Mouse (Mus musculus) spleen, adult 18-20 months (tissue): Measurements from ENCODE around the gene Tex26.

Experiments
- DNase-seq, 2 experiments: peaks; one replicate each; pipeline ENCODE4 v3.0.0; 2022; ENCODE audit warnings: mixed read lengths in 2 of 2

Gene Tex26

DNA sequence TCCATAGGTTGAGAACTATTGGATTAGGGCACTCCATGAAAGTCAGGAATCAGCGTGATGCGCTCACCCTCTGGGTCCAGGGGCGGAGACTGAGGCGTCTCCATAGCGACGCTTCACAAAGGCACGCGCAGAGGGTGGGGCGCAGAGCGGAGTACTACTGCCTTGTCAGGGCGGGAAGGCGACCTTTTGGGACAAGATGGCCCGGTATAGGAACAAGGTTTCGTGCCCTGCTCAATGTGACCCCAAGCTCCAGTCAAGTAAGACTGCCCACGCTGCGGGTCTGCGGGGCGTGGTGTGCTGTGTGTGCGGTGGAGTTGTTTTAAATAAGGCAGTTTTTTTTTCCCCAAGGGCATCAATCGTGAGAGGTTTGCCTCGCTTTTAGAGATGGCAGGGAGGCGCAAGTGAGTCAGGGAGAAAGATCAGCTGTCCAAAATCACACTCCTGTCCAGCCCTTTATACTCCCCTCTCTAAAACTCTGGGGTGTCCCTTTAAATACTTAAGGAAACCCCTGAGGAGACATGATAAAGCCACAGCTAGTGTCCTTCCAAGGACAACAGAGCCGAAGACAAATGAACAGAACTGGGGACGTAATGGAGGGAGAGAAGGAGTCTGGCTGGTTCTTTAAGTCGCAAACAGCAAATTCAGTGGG is at the start of gene Tex26:
TSS of gene Tex26 (plus strand) at position 130 of the 649 bp plus-strand sequence.
- no peak for DNase-seq

DNA sequence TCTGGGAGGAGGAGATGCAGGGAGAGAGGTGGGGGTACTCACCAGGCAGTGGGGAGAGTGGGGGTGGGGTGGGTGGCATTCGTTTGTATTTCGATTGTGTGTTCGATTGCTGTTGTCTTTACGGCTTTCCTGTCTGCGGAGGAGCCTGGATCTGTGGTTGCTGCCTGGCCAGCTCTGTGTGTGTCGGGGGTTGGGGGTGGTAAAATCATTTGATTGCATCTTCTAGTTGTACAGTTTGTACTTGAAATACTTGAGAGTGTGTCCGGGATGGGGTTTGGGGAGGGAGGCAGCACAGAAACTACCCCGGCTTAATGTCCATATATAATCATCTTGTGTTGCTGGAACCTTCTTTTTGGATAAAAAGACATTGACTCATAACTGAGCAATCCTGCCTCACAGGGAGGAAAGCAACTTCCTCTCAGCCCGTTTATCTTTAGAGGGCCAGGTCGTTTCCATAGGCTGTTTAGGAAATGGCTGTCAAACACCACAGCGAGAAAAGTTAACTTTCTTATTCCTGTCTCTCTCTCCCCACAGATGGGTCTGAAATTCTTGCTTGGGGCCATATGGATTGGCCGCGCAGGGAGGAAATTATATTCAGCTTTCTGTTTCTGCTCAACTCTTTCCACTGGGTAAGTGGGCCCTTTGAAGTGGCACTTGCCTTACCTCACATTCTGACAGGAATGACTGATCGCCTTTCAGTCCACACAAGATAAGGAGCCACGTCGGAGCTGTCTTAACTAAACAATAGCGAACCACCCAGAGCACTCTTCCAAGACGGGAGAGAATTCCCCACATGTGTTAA is 47.7 kb upstream of the Tex26 start:
- DNase-seq = no peak

DNA sequence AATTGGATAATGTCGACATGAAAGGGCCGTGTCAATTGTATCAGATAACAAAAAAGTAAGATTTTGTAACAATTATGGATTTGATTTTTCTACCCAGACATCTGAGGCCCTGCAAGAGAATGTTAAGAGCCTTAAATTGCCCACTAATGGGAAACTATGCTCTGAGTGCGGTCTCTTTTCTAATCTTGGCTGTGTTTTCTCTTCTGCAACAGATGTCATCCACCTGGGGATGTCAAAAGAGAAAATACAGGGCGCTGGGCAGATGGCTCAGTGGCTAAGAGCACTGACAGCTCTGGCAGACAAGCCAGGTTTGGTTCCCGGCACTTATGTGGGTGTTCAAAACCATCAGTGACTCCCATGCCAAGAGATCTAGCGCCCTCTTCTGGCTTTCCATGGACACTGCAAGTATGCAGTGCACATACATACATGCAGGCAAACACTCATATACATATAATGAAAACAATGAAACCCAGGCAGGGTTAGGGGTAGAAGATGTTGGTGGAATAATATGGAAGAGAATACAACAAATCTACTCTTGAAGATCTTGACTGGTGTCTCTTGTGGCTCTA is 47.0 kb upstream of the Tex26 start:
- no peak for DNase-seq

DNA sequence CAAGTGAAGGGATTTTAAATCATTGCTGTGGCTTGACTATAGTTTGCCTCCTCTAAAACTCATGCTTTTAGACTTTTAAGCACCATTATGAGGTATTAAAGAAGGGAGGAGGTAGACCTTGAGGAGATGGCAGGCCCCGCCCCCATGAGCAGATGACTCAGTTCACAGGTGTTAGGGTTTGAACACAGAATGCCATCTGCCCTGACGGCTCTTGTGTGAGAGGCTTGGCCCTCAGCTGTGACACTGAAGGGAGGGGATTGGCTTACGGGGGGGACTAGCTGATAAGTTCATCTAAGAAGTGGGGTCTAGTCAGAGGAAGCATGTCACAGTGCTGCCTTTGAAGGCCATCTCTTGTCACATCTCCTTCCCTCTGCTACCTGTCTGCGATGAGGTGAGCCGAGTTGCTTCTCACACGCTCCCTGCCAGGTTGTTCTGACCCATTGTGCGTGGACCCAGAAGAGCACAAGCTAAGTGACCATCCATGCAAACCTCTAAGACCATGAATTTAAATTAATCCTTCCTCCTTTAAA is 37.9 kb upstream of the Tex26 start:
- no peak for DNase-seq

DNA sequence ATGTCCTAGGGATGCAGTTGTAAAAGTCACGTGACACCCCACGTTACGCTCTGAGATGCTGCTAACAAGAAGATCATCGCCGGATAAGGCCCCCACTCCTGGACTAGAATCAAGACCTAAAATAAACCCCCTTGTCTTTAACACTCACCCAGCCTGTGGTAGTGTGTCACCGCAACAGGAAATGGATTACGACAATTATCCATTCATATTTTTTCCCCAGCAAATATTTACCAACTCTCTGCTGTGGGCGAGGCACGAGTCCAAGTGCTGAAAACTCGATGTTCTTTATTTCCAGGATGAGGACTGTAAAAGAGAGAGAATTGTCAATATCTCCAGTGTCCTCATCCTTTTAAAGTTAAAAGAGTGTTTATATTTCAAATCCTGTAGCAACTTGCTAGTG is 37.4 kb upstream of the Tex26 start:
- no peak for DNase-seq

DNA sequence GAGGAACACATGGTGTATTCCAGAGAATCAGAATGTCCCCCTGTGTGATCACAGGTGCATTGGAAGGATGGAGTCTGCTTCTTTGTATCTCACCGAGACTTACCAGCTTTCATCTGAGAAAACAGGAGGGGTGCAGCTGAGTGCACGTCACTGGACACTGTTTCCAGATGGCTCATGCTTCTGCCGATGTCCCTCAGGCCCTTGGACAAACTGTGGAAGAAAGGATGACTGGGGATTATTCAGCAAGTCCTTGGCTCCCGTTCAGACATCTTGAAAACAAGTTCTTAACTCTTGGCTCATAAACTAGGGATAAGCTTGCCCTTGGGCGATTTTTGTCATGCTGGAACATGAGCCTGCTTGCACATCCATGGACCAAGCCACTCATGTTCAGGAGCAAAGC is 36.1 kb upstream of the Tex26 start:
- no peak for DNase-seq

DNA sequence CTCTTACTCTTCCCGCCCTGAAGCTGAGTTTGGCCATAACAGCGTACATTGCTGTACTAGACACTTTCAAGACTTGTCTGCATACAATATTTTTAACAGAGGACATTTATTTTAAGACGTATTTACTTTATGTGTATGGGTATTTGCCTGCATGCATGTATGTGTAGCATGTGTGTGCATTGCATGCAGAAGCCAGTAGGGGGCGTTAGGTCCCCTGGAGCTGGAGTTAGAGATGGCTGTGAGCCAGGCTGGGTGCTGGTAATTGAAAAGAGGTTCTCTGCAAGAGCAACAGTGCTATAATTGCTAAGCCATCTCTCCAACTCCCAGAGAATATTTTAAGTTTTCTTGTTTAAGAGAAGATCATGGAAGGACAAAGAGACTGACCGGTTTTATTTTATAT is 34.8 kb upstream of the Tex26 start:
- DNase-seq = no peak

DNA sequence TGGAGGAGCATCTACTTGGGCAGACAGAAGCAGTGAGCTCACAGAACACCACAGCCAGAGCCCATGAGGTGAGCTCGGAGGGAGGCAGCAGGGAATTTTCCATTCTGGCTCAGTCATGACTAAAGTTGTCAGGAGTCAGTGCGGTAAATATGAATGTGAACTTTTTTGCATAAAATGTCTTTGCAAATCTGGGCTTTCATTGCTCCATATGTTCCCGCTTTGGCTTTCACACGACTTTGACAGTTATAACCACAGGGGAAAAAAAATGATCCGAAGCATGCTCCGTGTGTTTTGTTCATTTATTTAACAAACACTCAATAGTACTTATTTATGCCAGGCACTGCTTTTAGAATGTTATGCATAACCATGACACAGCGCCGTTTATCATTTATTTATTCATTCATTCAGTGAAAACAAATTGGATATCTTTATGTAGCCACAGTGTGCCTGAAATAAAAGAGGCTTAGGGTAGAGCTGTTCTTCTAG is 32.6 kb upstream of the Tex26 start:
- no peak for DNase-seq

DNA sequence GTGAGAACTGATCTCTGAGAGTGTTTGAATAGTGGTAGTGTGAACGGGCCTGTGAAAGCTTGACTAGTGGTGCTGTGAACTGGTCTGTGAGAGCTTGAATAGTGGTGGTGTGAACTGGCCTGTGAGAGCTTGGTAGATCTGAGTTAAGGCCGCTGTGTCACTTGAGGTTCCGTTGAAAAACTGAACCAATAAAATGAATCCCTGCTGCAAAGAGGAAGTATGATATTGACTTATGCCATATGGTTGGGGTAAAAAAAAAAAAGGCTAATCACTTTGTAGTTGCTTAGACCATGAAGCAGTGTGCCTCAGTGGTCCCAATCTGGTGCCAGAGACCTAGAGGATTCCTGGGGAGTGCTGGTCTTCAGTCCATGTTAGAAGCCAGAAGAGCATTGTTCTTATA is 30.0 kb upstream of the Tex26 start:
- DNase-seq = no peak

DNA sequence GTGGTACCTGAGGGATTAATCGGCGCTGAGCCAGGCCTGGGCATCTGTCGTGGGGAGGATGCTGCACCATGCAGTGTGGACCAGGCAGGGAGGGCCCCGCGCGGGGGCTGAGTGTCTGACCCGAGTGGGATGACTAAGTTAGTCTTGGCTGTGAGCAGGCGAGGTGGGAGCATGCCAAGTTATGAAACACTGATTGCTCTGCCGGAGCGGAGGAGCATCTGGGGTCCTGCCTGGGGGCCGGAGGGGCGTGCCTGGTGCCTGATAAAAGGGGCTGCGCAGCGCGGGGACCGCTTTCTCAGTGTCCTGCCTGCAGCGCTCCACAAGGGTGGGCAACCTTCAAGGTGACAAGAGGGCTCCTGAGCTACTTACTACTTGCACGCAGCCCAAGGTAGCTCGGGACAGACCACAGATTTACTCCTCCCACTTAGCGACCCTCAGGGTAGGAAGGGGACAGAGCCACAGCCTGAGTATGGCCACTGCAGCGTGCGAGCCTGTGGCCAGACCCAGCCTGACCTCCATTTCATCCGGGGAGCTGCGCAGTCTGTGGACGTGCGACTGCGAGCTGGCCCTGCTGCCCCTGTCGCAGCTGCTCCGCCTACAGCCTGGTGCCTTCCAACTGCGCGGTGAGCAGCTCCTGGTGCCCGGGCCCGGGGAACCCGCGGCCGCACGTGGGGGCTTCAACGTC is 27.8 kb upstream of the Tex26 start, which contains the start of gene Medag:
TSS of gene Medag (plus strand) at position 241 of the 685 bp plus-strand sequence.
- peak in 1 of 2 experiments; percentile 8 for DNase-seq

DNA sequence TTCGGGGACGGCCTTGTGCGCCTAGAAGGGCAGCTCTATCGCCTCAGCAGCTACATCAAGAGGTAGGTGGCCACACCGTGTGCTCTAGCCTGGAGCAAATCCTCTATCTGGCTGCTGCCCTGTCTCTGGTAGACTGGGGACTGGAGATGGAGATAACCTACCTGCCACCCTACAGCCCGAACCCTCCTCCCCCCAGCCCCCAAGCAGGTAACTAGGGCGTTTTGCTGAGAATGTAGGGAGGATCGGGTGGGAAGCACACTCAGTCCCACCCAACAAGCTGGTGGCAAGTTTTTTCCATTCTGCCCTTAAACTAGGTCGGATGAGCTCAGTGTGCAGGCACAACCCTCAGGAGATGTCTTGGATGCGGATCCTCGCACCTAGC is 27.3 kb upstream of the Tex26 start:
- DNase-seq = no peak

DNA sequence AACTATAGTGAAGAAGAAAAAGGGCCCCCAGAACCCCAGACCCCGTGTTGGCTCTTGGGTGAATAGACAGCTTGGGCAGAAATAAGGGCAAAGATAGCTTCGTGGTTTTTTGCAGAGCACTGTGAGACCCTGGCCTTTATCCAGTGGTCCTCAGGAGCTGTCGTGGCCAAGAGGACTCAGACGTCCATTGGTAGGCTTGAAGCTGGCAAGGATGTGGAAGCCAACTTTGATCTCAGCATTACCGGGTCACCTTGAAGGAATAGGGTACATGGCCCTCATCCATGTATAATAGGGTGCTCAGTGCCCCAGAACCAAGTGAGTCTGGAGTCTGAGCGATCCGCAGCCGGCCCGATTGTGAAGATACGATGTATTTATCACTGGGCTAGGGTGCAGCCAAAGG is 26.8 kb upstream of the Tex26 start:
- no peak for DNase-seq

DNA sequence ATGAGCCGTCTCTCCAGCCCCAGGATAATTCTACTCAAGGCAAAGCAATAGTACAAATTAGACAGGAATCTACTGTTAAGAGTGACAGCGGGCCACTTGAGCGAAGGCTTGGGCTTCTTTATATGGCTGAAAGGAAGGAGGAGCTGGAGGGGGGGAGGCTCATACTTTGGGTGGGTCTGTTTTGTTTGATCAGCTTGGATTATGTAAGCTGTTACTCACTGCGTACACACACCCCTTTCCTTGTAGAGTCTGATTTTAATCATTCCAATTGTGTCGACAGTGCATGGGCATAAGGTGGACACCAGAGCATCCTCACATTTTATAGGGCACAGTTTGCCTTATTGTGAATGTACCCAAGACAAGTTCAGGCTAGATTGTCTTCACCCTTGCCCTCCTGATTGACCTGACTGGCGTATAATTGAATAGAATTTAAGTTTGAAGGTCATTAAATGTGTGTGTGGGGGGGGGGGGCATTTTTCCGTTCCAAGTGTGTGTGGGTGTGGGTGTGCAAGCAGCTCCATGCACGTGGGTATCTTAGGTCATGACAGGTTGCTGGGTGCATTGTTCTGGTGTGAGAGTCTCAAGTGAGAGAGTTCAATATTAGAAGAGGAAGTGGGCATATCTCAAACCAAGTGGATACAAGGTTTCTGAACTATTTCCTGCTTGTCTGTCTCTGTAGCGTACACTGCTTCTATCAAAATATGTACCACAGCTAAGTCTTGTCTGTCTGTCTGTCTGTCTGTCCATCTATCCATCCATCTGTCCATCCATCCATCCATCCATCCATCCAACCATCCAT is 24.9 kb upstream of the Tex26 start:
- no peak for DNase-seq

DNA sequence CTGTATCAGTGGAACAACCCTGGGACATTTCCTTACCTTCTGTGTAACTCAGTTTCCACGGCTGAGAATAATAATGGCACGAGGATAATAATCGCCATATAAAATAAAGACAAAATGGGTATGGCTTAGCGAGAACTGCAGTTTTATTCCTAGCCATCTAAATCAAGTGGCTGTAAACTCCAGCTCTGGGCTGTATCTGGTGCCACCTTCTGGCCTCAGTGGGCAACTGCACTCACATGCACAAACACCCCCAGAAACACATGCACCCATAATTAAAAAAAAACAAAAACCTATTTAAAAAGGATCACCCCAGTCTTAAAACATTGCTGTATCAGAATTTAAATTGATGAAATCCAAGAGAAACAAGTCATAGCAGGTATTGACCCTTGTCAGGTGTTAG is 22.1 kb upstream of the Tex26 start:
- DNase-seq = no peak

DNA sequence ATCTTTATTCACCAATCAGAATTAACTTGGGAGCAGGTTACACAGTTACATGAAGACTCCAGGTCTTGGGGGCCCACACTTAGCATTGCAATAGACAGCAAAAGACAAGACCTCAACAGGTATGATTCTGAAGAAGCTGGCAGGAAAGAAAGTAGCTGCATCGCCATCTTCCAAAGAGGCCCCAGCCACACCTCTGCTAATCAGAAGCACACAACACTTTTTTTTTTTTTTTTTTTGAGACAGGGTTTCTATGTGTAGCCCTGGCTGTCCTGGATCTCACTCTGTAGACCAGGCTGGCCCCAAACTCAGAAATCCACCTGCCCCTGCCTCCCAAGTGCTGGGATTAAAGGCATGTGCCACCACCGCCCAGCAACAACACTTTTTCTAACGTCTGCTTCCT is 12.9 kb upstream of the Tex26 start:
- DNase-seq = no peak

DNA sequence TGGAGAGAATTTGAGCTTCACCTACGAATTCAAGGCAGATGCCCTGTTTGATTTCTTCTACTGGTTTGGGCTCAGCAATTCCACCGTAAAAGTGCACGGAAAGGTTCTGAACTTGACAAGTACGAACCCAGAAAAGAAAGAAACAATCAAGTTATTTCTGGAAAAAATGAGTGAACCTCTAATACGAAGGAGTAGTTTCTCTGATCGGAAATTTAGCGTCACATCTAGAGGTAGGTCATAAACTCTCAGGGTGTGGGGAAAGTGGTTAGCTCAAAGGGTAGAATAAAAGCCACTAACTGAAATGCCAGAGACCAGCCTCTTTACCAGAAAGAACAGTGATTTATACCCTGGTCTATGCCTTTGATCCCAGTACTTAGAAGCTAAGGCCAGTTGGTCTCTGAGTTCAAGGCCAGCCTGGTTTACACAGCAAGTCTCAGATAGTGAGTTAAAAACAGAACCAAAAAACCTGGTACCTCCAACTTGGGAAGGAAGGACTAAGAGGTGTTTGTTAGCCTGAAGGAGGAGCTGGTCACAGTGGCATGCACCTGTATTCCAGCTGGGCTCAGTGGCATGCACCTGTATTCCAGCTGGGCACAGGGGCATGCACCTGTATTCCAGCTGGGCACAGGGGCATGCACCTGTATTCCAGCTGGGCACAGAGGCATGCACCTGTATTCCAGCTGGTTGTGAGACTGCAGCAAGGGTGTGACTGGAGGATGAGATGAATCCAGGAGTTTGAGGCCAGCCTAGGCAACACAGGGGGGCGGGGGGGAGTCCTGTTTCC is 12.0 kb upstream of the Tex26 start:
- no peak for DNase-seq

DNA sequence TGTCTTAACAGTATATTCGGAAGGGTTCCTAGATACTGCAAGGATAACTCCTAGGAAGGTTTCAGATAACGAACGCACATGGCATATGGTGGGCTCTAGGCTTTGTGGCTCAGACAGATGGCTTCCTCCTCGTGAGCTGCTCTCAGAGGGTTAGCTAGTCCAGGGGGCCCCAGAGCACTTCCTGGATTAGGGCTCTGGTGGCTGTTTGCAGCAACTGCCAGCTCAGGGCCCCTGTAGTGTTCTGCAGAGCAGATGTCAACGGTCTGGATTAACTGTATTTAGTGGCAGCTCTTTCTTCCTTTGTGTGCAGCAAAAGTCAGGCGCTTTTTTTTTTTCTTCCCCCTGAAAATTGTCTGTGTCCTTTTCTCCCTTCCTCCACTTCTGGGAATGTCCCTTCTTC is 11.1 kb upstream of the Tex26 start:
- peak in 1 of 2 experiments; percentile 25 for DNase-seq

DNA sequence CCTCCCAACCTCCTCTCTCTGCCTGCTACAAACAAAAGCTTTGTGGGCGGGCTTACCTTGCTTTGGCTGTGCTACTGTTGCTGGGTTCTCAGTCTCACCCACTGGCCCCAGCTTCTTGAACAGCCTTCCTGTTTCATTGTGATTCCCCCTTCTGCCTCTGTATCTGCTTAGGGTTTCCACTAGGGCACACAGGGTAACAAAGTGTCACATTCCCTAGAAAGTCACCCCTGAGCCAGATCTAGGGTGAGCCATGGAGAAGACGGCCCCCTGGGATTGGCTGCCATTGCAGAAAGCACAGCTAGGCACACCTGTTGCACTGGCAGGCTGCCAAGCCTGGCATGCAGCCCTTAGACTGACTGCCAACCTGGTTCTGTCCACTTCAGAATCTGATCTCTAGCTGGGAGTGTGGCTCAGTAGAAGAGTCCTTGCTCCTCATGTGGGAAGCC is 10.6 kb upstream of the Tex26 start:
- peak in 1 of 2 experiments; percentile 26 for DNase-seq

DNA sequence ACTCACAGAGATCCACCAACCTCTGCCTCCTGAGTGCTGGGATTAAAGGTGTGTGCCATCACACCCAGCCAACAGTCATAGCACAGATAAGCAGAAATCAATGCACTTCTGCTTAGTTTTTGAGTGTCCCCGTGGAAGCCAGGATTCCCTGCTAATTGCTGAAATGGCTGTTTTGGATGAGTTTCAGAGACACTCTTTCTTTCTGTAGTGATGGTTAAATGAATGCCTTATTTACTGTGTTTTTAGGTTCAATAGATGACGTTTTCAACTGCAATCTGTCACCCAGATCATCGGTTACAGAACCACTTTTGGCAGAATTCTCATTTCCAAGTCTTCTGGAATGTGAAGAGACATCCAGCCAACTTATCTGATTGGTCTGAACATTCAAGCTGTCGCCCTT is 9.9 kb upstream of the Tex26 start:
- DNase-seq = no peak

DNA sequence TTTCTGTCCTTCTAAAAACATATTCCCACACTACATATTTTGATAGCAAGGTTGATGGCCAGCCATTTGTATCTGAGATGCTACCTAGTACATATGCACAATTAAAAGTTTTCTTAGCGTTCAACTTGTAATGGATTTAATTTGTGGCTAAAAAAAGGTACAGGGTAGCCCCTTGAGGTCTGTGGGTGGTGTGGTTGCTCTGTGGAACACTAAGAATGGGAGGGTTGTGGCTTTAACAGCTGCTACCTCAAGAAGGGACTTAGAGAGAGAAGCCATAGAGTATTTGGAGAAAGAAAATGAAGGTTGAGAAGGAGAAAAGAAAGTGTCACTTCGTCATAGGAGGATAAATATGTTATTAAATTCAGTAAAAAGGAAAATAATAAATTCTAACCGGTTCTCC is 8.5 kb upstream of the Tex26 start:
- no peak for DNase-seq

DNA sequence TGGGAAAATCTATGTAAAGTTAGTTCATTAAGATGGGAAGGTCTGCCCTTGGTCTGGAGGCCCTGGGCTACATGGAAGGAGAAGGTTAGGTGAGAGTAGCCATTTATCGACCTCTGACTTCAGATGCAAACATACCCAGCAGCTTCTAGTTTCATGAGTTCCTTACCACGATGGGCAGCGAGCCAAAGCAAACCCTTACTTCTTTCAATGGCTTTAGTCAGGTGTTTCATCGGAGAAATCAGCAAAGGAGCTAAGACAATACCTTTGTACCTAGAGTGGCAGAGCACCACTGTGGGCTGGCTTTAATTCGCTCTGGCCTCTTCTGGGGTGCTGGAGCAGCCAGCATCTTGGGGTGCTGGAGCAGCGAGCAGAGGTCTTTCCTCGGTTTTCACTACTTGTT is 5.8 kb upstream of the Tex26 start:
- no peak for DNase-seq
